Mouse (Mus musculus) kidney, postnatal 10 days (tissue): Measurements from ENCODE around the gene Bag5.
A peak's percentile ranks its signal among the peaks of the same experiment; 100 is the strongest.

Source experiments
- DNase-seq: peaks from one replicate; pipeline ENCODE4 v3.0.0; 2021; ENCODE audit warnings: mixed read lengths

Bag5 gene

DNA sequence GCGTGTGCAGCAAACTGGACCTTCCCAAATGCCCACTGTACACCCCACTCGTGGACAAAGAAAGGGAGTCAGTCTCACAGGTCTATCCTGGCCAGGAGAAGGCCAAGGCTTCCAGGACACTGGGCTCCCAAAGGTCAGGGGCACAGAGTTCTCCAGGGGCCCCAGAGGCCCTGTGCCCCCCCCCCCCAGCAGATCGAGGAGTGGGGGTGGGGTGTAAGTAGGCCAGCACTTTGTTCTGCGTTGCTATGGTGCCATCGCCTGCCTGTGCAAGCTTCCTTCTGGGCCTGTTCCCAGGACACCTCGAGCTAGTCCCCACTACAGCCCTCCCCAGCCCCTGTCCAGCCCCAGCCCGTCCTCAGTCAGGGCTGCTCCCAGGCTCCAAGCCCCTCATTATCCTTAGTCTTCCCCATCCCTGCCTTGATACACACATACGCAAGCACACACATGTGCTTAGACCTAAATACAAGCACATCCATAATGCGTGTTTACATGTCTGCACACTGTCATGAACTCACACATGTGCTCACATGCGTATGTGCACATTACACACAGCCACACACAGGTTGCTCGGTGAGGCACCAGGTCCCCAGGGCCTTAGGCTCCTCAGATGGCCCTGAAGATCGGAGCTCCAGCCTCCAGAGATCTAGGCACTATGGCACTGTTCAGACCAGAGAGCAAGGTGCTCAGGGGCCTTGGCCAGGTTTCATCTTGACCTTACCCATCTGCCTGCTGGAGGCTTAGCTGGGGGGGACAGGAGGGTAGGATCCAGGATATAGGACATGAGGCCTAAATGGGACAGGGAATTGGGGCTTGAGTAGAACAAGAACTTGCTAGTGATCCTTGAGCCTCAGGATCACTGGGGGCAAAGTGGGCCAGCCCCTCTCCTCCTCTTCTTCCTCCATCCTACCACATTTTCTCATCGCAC, 17.9 kb downstream of the Bag5 start:
- DNase-seq = peak; percentile 45

DNA sequence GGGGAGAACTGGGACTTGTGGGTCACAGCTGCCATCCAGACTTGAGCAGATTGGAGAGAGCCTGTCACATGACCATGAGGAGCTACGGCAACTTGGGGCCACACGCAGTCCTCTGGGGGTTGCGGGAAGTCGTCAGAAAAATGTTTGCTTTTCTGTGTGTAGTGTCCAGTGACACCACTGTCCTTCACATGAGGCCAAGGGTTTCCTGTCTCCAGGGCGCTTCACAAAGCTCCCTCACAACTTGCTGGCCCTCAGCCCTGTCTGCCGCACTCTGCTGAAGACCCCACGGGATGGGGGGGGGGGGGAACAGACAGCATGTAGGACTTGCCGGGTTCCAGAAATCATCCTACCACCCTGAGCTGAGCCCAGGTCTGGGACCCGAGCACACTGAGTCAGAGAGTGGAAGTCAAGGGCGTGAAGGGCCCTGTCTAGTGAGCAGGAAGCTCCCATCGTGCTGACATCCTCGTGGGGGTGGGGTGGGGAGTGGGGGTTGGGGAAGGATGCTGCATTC, 18.7 kb downstream of the Bag5 start:
- DNase-seq = no peak

- DNase-seq = peak; percentile 55
Observed at GRCm38 (mm10) chr12:111693341-111694270, 19.5 kb downstream of the Bag5 start.

DNA sequence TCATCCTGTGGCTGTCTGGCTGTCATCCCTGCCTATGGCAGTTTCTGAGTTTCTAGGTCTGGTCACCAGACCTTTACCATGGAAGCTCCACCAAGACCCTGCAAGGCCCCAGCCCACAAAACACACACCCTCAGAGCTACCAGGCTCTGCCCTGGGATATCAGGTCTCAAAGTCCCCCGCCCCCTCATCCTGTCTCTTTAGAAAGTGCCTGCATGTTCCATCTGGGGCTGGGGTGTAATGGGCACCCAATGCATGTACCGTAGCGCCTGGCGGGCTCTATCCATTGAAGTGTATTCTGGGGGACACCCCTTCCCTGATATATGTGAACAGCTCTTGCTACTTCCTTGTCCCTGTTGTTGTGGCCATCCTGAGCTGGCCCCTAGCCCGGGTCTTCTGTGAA, 20.2 kb downstream of the Bag5 start:
- DNase-seq = peak; percentile 11

GRCm38 (mm10) chr12:111691346-111691872, 21.6 kb downstream of the Bag5 start:
- peak; percentile 62 for DNase-seq

- peak; percentile 79 for DNase-seq
Observed at GRCm38 (mm10) chr12:111689426-111689825, 23.6 kb downstream of the Bag5 start.

GRCm38 (mm10) chr12:111688069-111688428, 25.0 kb downstream of the Bag5 start:
- no peak for DNase-seq

- peak; percentile 90 for DNase-seq
Observed at GRCm38 (mm10) chr12:111687350-111688068, 25.5 kb downstream of the Bag5 start.

- DNase-seq = peak; percentile 7
Observed at GRCm38 (mm10) chr12:111686390-111686789, 26.7 kb downstream of the Bag5 start.

GRCm38 (mm10) chr12:111682806-111683205, 30.3 kb downstream of the Bag5 start:
- DNase-seq = no peak

DNA sequence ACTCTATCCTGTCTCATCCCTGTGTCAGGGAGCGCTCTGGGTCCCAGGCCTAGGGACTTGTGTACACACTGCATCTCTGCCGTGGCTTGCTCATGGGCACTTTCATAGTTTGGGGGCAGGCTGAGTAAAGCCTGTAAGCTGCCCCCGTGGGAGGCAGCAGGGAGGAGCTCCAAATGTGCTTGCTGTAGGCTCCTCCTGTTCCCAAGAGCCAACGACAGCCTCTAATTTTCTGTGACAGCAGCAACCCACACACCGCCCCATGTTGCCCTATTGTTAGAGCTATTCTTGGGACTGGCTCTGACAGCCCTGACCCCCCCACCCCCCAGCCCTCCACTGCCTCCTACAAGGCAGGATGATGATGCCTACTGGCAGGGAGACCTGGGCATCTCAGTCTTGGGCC, 31.1 kb downstream of the Bag5 start:
- no peak for DNase-seq

DNA sequence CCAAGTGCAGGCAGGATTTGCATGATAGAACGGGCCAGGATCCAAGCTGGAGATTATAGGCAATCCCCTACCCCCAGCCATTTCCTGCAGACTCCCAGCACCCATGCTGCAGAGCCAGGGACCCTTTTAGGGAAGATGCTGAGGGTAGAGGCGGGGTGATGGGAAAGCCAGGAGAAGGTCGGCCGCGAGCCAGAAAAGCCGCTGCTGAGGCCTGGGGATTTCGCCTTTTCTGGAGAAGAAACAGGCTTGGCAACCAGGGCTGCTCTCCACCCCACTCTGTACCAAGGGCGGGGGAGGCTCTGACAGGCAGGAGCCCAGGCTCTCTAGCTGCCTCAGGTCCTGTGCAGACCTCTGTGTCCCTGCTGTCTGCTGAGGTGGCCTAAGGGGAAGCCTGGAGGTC, 31.8 kb downstream of the Bag5 start:
- DNase-seq = no peak

- no peak for DNase-seq
Observed at GRCm38 (mm10) chr12:111680661-111681060, 32.4 kb downstream of the Bag5 start.

- no peak for DNase-seq
Observed at GRCm38 (mm10) chr12:111678997-111679396, 34.1 kb downstream of the Bag5 start.

- DNase-seq = no peak
Observed at GRCm38 (mm10) chr12:111678670-111678933, 34.5 kb downstream of the Bag5 start.

GRCm38 (mm10) chr12:111677882-111678669, 35.0 kb downstream of the Bag5 start, which contains the start of gene Trmt61a:
TSS of gene Trmt61a (plus strand) at chr12:111678105.
- DNase-seq = peak; percentile 95

GRCm38 (mm10) chr12:111677421-111677820, 35.6 kb downstream of the Bag5 start:
- peak; percentile 51 for DNase-seq

GRCm38 (mm10) chr12:111675797-111676580, 37.1 kb downstream of the Bag5 start:
- no peak for DNase-seq

DNA sequence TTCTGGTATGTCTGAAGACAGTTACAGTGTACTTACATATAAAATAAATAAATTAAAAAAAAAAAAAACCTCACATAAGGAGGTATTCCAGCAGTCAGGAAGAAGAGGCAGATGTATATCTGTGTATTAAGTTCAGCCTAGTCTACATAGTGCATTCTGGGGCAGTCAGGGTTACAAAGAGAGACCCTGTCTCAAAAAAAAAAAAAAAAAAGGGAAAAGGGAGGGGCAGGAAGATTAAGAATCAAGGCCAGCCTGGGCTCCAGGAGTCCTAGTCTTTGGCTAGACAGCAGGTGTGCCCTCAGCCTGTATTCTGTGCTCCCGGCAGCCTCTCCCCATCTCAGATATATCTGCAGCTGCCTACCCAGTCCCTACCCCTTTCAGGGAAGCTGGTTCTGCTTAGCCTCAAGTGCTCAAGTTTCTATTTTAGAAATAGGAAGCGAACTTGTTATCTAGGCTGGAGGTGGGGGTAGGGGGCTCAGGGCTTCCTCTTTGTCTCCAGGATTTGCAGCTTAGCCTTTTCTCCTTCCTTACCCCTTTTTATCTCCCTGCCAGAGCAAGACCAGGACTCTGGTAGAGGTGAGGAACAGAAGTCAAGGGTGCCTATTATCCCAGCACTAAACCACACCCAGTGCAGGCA, 38.1 kb downstream of the Bag5 start:
- DNase-seq = no peak

DNA sequence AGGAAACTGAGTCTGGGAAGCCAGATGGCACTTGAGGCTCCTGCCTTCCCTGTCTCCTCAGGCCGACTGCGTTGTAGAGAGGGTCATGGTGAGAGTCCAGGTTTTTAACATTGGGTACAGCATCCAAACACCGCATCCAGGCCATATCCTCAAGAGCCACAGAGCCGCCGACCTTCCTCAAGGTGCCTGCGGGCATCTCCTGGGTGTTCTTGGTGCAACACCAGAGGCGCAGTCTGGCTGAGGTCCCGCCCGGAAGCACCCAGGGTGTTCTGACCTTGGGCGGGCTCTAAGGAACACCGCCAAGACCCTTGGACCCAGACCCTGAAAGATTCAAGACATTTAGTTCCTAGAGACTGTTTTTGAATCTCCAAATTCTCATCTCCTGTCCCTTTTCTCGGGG, 40.5 kb downstream of the Bag5 start:
- DNase-seq = no peak
